Mouse (Mus musculus) lung, adult 10 weeks (tissue): ENCODE results near the gene Krt4. TPM values are rescaled to one million over a fixed set of nuclear protein-coding genes. Genes with fewer than 3 reads are reported as not detected.

Source experiments
- polyA plus RNA-seq: library from polyadenylated mRNA; stranded (reverse); fragments of 350-450 nt; fragmentation: Illumina TruSeq; extraction: RNeasy Lipid Tissue Mini Kit (QIAGEN cat#74804); gene quantifications from one replicate; pipeline ENCODE4 v1.2.3, GENCODE M21; 2014; ENCODE audit warnings: low read depth, low replicate concordance; ENCODE audit not compliant: insufficient read depth

The Krt4 gene
- not detected for polyA plus RNA-seq

DNA sequence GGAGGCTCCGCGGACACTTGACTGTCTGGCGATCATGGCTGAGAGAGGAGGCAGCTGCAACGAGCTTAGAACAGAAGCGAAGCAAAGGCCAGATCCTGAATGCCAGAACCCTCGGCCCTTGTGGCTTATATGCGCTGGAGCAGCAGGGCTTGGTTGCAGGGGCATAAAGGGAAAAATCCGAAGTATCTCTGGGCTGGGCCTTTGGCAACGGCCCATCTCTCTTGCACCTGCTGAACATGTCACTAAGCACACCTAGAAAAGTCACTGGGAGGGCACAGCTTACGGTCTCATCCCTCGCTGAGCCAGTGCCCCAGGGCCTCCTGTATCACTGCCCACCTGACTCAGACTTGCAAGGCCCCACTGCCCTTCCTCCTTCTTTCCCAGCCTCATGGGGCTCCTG lies at the start of gene Krt4:
Gene Krt4, minus strand, starts transcription at position 101 of the 400 bp plus-strand sequence.

DNA sequence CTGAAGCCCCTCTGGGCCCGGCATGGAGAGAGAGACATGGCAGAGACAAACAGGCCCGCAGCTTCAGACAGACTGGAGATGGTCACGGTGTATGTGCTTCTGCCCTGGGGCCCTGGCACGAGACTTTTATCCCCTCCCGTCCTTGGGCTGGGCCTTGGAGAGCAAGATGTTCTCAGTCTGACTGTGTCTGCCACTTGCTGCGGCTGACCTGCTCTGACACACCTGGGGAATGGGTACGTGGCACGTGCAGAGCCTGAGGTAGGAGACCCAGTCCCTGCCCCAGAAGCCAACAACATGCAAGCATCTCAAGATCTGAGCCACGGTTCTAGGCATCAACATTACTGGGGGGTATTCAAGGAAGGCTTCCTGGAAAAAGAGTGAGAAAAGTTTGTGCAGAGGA lies 29.7 kb upstream of the Krt4 start, which contains the start of gene Krt78:
Gene Krt78, minus strand, starts transcription at position 101 of the 400 bp plus-strand sequence.

GRCm38 (mm10) chr15:101940274-101940829 lies 15.8 kb upstream of the Krt4 start, which contains the start of gene Krt79:
Gene Krt79, minus strand, starts transcription at chr15:101940324.

GRCm38 (mm10) chr15:101892820-101893219 lies 31.7 kb downstream of the Krt4 start, which contains the start of gene Krt76:
Gene Krt76, minus strand, starts transcription at chr15:101892920.

GRCm38 (mm10) chr15:101869431-101869830 lies 55.1 kb downstream of the Krt4 start, which contains the start of gene Krt77:
Gene Krt77, minus strand, starts transcription at chr15:101869705.

Other genes starting within 250 kb of the Krt4 start
- not detected for gene Krt6b, start 244.4 kb downstream of the Krt4 start, polyA plus RNA-seq
- gene Krt6a, start 230.4 kb downstream of the Krt4 start, polyA plus RNA-seq = not detected
- gene Krt5, start 211.8 kb downstream of the Krt4 start, polyA plus RNA-seq = 0.23 TPM
- gene Krt71, start 181.6 kb downstream of the Krt4 start, polyA plus RNA-seq = not detected
- not detected for gene Krt72, start 138.3 kb downstream of the Krt4 start, polyA plus RNA-seq
- not detected for gene Krt73, start 122.4 kb downstream of the Krt4 start, polyA plus RNA-seq
- not detected for gene Krt2, start 106.6 kb downstream of the Krt4 start, polyA plus RNA-seq
- gene Krt1, start 73.9 kb downstream of the Krt4 start, polyA plus RNA-seq = 0.15 TPM
- not detected for gene Krt77, start 55.0 kb downstream of the Krt4 start, polyA plus RNA-seq
- not detected for gene Krt76, start 31.8 kb downstream of the Krt4 start, polyA plus RNA-seq
- 13.3 TPM for gene Krt79, start 15.6 kb upstream of the Krt4 start, polyA plus RNA-seq
- gene Krt78, start 29.6 kb upstream of the Krt4 start, polyA plus RNA-seq = 0.10 TPM
- gene Krt8, start 79.7 kb upstream of the Krt4 start, polyA plus RNA-seq = 137 TPM
- 91.4 TPM for gene Krt18, start 103.4 kb upstream of the Krt4 start, polyA plus RNA-seq
- gene Eif4b, start 149.0 kb upstream of the Krt4 start, polyA plus RNA-seq = 66.8 TPM
- 166 TPM for gene Tns2, start 175.7 kb upstream of the Krt4 start, polyA plus RNA-seq
- 27.8 TPM for gene Spryd3, start 211.5 kb upstream of the Krt4 start, polyA plus RNA-seq
- gene Igfbp6, start 219.6 kb upstream of the Krt4 start, polyA plus RNA-seq = 398 TPM
- 0.20 TPM for gene Soat2, start 225.8 kb upstream of the Krt4 start, polyA plus RNA-seq